Mouse (Mus musculus) stomach, embryonic 16.5 days (tissue): ENCODE measurements around the gene Dync2h1. TPM values are rescaled to one million over a fixed set of nuclear protein-coding genes. Genes with fewer than 3 reads are reported as not detected.
"Not testable (repeated sequence)": the region's sequence is repeated elsewhere in the genome, so short reads cannot be mapped to it uniquely, and the experiment has no call there.

Experiments used
- ATAC-seq: fragments of 200-750 bp; cut with Nextera tagmentation; 2 replicates; pipeline ENCODE4 v1.8.0; 2017; ENCODE audit warnings: moderate number of reproducible peaks, moderate TSS enrichment; ENCODE audit not compliant: insufficient read depth, low FRiP score
- H3K27ac ChIP-seq: fragments of 300-500 bp; sonication (generic); 2 replicates; pipeline ENCODE4 v1.5.1; 2014; ENCODE audit warnings: low read length
- H3K27me3 ChIP-seq: fragments of 300-500 bp; sonication (generic); 2 replicates; pipeline ENCODE4 v1.6.1; 2014; ENCODE audit warnings: low read length, control low read depth, mixed read lengths; ENCODE audit not compliant: control insufficient read depth, insufficient read depth
- H3K36me3 ChIP-seq: fragments of 300-500 bp; sonication (generic); 2 replicates; pipeline ENCODE4 v1.6.1; 2014; ENCODE audit warnings: low read length; ENCODE audit not compliant: control insufficient read depth, insufficient read depth
- H3K4me1 ChIP-seq: fragments of 300-500 bp; sonication (generic); 2 replicates; pipeline ENCODE4 v1.6.1; 2014; ENCODE audit warnings: low read length, control low read depth, mixed read lengths; ENCODE audit not compliant: control insufficient read depth, insufficient read depth
- H3K4me2 ChIP-seq: fragments of 300-500 bp; sonication (generic); 2 replicates; pipeline ENCODE4 v1.6.1; 2014; ENCODE audit warnings: low read depth, low read length, mixed read lengths
- H3K4me3 ChIP-seq: fragments of 300-500 bp; sonication (generic); replicated peaks from 2 replicates; pipeline ENCODE4 v1.5.1; 2014; ENCODE audit warnings: mild to moderate bottlenecking, low read length
- H3K9ac ChIP-seq: fragments of 300-500 bp; sonication (generic); 2 replicates; pipeline ENCODE4 v1.6.1; 2014; ENCODE audit warnings: low read length
- H3K9me3 ChIP-seq: fragments of 300-500 bp; sonication (generic); replicated peaks from 2 replicates; pipeline ENCODE4 v1.6.1; 2016; ENCODE audit warnings: low read length, control low read depth; ENCODE audit not compliant: control insufficient read depth
- WGBS: fragments of 180-500 bp; shearing (Covaris S2); extraction: QIAGEN DNeasy Blood & Tissue Kit; methylation state at CpG from one replicate; pipeline ENCODE4 v1.1.7; 2014; 5-methylcytosine and 5-hydroxymethylcytosine counted together
- polyA plus RNA-seq: library from polyadenylated mRNA; unstranded; fragments of >200 nt; fragmentation: Nextera tagmentation; extraction: Ambion mirVana; gene quantifications from 2 replicates; pipeline ENCODE4 v1.2.1, GENCODE M21; 2015

Dync2h1 gene
- polyA plus RNA-seq, 1 experiment from 2014 or later, result 13.3 TPM

DNA sequence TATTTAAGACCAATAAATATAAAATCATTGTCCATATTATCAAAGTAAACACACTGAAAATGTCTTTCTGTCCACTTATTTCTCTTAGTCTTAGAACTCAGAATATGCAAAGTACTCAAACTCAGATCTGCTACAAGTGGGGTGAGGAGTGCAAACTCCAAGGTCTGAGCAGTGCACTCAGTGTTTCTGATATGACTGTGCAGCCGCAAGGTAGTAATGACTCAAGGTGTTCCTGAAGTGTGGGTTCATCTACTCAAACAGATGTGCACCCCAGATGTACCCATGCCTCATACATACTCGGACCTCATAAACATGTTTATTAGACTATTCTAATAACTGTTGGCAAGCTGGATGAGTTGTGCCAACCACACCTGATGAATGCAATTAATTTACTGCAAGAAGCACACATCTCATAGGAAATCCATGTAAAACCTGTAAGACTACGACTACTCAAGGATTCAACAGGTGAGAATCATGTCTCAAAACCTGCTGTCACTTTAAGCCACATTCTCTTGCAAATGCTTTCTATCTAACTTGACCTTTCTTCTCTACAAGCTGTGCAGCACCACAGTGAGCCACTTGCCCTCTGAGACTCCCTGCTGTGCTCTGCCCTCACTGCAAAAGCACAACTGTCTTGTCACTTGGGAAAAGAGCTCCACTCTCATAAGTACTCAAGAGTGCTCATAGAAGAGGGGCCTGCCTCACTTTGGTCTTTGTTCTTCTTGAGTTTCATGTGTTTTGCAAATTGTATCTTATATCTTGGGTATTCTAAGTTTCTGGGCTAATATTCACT, 195.2 kb downstream of the Dync2h1 start:
- H3K27me3 ChIP-seq, result no peaks in the 10 kb centered on the region
- no peaks in the 10 kb centered on the region for H3K9me3 ChIP-seq
- WGBS, result 93% methylated on average over 3 of the region's 3 CpGs
- H3K36me3 ChIP-seq, result no peaks in the 10 kb centered on the region
- no peak overlapping the region for H3K9ac ChIP-seq
- H3K4me3 ChIP-seq, result no peak overlapping the region
- H3K4me2 ChIP-seq, result no peak overlapping the region
- ATAC-seq, result no peak
- H3K27ac ChIP-seq, result no peak overlapping the region
- H3K4me1 ChIP-seq, result no peaks in the 10 kb centered on the region

DNA sequence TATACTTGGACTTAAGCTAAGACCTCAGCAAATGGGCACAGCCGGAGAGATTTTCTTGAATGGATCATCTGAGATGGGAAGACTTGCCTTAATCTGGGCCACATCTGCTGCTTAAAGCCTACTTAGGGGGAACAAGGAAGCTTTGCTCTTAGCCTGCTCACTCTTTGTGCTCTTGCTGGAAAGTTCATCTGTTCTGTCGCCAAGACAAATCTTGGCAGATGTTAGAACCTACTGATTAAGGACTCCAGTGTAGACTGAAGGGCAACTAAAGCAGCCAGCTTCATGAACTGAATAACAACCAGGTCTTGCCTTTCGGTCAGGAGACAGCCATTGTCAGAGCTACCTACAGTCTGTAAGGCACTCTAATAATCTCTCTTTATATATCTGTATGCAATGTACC, 198.1 kb downstream of the Dync2h1 start:
- 88% methylated on average over 3 of the region's 3 CpGs for WGBS
- no peak for ATAC-seq
- H3K9me3 ChIP-seq, result no peaks in the 10 kb centered on the region

DNA sequence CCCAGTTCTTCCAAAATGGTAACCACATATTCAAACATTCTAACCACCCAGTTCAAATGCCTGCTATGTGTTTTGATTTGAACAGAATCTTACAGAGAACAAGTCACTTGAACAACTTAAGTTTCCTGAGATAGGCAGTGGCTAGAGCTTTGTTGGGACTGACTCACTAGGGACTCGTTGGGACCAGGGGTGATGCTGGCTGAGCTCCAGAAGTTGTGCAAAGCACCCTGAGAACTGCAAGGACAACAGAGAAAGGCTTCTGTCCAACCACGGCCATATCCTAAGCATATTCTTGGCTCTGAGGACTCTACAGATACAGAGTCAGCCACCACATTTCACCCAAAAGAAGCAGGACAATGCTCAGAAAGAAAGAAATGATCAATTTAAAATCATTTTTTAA, 215.1 kb downstream of the Dync2h1 start:
- H3K9ac ChIP-seq, result no peak overlapping the region
- no peaks in the 10 kb centered on the region for H3K27me3 ChIP-seq
- ATAC-seq, result no peak
- no peak overlapping the region for H3K4me2 ChIP-seq
- no peak overlapping the region for H3K27ac ChIP-seq
- no peak overlapping the region for H3K4me3 ChIP-seq
- H3K9me3 ChIP-seq, result no peaks in the 10 kb centered on the region
- WGBS, result 80% methylated on average over 2 of the region's 2 CpGs
- H3K4me1 ChIP-seq, result no peaks in the 10 kb centered on the region
- H3K36me3 ChIP-seq, result no peaks in the 10 kb centered on the region

More for the DNA sequence above, 198.1 kb downstream of the Dync2h1 start:
- Histone ChIP-seq H3K9ac (no peak overlapping the region), H3K4me1 (no peaks in the 10 kb centered on the region), H3K4me3 (no peak overlapping the region), H3K4me2 (no peak overlapping the region), H3K27me3 (no peaks in the 10 kb centered on the region), H3K36me3 (no peaks in the 10 kb centered on the region), H3K27ac (no peak overlapping the region)

DNA sequence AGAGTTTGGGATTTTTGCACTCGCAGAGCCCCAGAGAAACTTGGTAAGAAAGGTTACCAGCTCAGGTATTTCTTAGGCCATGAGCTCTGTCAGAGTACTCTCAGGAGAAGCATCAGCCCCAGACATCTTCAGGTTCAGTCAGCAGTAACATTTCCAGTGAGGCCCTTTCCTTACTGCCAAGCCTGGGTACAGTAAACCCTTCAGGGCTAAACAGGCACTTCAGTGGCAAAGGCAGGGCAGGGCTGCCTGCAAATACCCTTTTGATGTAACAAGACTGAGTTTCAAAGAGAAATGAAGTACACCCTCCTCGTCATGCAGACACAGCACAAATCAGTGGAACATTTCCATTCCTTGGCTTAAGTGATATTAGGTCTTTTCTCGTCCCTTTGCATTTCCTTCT, 219.2 kb downstream of the Dync2h1 start:
- ATAC-seq, result no peak
- Histone ChIP-seq H3K4me1 (no peaks in the 10 kb centered on the region), H3K27me3 (no peaks in the 10 kb centered on the region), H3K9ac (no peak overlapping the region), H3K27ac (no peak overlapping the region), H3K9me3 (no peaks in the 10 kb centered on the region), H3K4me3 (no peak overlapping the region), H3K4me2 (no peak overlapping the region), H3K36me3 (no peaks in the 10 kb centered on the region)
- WGBS, result 80% methylated on average over 3 of the region's 3 CpGs

DNA sequence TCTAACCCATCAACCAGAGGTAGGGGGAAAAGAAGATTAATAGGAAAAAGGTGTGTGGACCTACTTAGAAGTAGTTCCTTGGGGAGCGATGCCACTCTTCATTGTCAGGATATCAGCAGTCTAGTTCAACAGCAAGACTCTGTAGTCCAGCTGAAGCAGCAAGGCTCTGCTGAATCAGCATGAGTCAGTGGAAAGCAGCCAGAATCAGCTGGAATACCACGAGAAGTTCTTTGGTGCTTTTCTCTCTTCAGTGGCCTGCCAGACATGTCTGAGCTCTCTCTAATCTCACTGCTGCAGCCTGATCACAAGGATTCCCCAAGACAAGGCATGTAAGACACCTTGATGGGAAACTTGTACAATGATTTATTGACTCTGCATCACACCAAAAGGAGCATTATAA, 225.9 kb downstream of the Dync2h1 start:
- no peaks in the 10 kb centered on the region for H3K27me3 ChIP-seq

DNA sequence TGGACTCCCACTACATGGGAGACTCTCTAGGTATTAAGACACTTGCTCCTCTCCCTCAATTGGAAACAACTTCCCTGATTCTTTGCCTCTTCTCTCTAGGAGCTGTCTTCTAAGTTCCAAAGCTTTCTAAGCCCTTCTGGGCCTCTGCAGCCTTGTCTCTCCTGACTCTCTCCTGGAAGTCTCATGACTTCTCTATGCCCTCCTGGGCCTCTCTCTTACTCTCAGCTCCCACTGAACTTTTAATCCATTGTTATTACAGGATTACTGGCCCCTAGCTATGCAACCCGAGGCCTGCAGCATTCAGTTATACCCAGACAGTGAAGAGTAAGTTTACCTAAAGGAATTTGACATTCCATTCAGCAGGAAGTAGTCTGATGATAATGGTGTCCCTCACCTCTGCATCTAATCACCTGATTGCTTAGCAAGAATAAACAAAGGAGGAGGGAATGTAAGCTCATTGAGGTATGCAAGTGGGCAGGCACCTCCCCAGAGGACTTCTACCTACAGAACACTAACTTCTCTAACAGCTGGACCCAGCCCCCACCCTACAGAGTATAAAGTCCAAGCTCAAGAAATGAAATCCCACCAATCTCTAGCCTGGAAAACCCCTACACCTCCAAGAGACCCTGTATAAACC, 256.7 kb downstream of the Dync2h1 start:
- no peak for ATAC-seq

More for the DNA sequence above, 225.9 kb downstream of the Dync2h1 start:
- 73% methylated on average over 2 of the region's 2 CpGs for WGBS
- Histone ChIP-seq H3K4me2 (no peak overlapping the region), H3K27ac (no peak overlapping the region), H3K9me3 (no peaks in the 10 kb centered on the region), H3K9ac (no peak overlapping the region), H3K4me3 (no peak overlapping the region), H3K36me3 (no peaks in the 10 kb centered on the region), H3K4me1 (no peaks in the 10 kb centered on the region)
- no peak for ATAC-seq

DNA sequence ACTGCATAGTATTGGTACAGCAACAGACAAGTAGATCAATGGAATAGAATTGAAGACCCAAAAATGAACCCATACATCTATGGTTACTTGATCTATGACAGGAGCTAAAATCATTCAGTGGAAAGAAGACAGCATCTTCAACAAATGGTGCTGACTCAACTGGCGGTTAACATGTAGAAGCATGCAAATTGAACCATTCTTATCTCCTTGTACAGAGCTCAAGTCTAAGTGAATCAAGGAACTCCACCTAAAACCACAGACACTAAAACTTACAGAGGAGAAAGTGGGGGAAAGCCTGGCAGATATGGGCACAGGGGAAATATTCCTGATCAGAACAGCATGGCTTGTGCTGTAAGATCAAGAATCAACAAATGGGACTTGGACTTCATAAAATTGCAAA, 270.8 kb downstream of the Dync2h1 start:
- no peak overlapping the region for H3K4me3 ChIP-seq
- H3K4me2 ChIP-seq, result no peak overlapping the region
- no peaks in the 10 kb centered on the region for H3K36me3 ChIP-seq
- WGBS, result 94% methylated on average over 1 of the region's 1 CpGs
- no peaks in the 10 kb centered on the region for H3K27me3 ChIP-seq
- H3K27ac ChIP-seq, result no peak overlapping the region
- H3K4me1 ChIP-seq, result no peaks in the 10 kb centered on the region
- no peak for ATAC-seq
- H3K9ac ChIP-seq, result no peak overlapping the region
- H3K9me3 ChIP-seq, result no peaks in the 10 kb centered on the region

More for the DNA sequence above, 256.7 kb downstream of the Dync2h1 start:
- Histone ChIP-seq H3K27me3 (no peaks in the 10 kb centered on the region), H3K4me3 (no peak overlapping the region), H3K4me1 (no peaks in the 10 kb centered on the region), H3K4me2 (no peak overlapping the region), H3K36me3 (no peaks in the 10 kb centered on the region), H3K9ac (no peak overlapping the region), H3K27ac (no peak overlapping the region), H3K9me3 (no peaks in the 10 kb centered on the region)
- 15% methylated on average over 1 of the region's 1 CpGs for WGBS

DNA sequence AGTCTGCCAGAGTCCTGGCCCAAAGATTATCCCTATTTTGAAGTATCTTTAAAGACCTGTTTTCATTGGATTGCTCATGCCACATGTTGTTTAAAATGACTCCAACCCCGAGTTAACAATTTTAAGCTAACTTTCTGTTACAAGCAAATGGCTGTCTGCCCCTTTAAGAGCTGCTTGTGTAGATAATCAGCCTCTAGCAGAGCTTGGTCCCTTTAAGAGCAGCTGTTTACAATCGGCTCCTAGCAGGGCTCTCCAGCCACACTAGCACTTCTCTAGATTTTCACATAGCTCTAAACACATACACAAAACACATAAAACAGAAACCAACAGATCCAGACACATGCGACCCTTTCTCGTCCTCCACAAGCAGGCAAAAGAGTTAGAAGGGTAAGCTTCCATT, 273.7 kb downstream of the Dync2h1 start:
- not testable (repeated sequence) for H3K4me3 ChIP-seq, H3K9me3 ChIP-seq, H3K36me3 ChIP-seq, H3K9ac ChIP-seq, H3K27me3 ChIP-seq, H3K4me2 ChIP-seq, ATAC-seq, H3K27ac ChIP-seq, H3K4me1 ChIP-seq
- 39% methylated on average over 4 of the region's 4 CpGs for WGBS

DNA sequence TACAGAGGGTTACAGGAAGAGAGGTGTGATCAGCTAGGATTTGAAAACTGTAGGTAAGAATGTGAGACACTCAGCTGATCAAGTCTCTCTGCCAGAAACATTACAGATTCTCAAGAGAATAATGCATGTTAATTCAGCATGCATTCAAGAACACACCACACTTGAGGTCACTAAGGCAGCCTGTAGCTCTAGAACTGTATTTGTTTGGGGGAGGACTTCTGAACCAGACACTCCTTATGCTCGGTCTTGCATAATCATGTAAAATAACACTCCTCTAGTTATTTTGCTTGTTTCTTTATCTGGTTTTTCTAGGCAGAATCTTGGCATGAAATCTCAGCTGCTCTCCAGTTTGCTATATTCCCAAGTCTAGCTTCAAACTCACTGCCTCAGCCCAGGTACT, 282.6 kb downstream of the Dync2h1 start:
- Histone ChIP-seq H3K4me3 (no peak overlapping the region), H3K4me1 (no peaks in the 10 kb centered on the region), H3K9ac (no peak overlapping the region), H3K27ac (no peak overlapping the region), H3K4me2 (no peak overlapping the region), H3K27me3 (no peaks in the 10 kb centered on the region), H3K9me3 (no peaks in the 10 kb centered on the region), H3K36me3 (no peaks in the 10 kb centered on the region)
- WGBS, result 68% methylated on average over 1 of the region's 1 CpGs
- no peak for ATAC-seq
